Mouse (Mus musculus) testis, adult 2 months (tissue): Measurements from ENCODE around the gene Tbc1d17.

Experiments used
- CTCF ChIP-seq: fragments of 200-500 bp; IDR thresholded peaks from 2 replicates; pipeline ENCODE4 v1.5.1; 2012; ENCODE audit warnings: low read depth, mild to moderate bottlenecking, inconsistent platforms, low read length, moderate library complexity; ENCODE audit not compliant: control insufficient read depth, insufficient read depth, insufficient replicate concordance
- POLR2A ChIP-seq: fragments of 200-500 bp; IDR thresholded peaks from 2 replicates; pipeline ENCODE4 v1.6.1; 2012; ENCODE audit warnings: low read depth, mild to moderate bottlenecking, inconsistent platforms, low read length, moderate library complexity; ENCODE audit not compliant: control insufficient read depth

- no peak for TF ChIP-seq CTCF
- no peak for TF ChIP-seq POLR2A
These were observed 10.8 kb downstream of the Tbc1d17 start for GRCm38 (mm10) chr7:44838073-44838472.
